Mouse (Mus musculus) kidney, embryonic 14.5 days (tissue): ENCODE data around the gene Gmpr2. TPM values are rescaled to one million over a fixed set of nuclear protein-coding genes. Genes with fewer than 3 reads are reported as not detected.
A peak's percentile ranks its signal among the peaks of the same experiment; 100 is the strongest.

Experiments used
- ATAC-seq: fragments of 200-750 bp; cut with Nextera tagmentation; 2 replicates; pipeline ENCODE4 v1.8.0; 2017; ENCODE audit warnings: moderate number of reproducible peaks, mild to moderate bottlenecking, moderate TSS enrichment, moderate library complexity; ENCODE audit not compliant: low FRiP score, low TSS enrichment
- H3K27ac ChIP-seq: fragments of 300-500 bp; sonication (generic); 2 replicates; pipeline ENCODE4 v1.5.1; 2014; ENCODE audit warnings: low read depth, mild to moderate bottlenecking, low read length, moderate library complexity, mixed read lengths
- H3K27me3 ChIP-seq: fragments of 300-500 bp; sonication (generic); 2 replicates; pipeline ENCODE4 v1.6.1; 2014; ENCODE audit warnings: mild to moderate bottlenecking, low read length; ENCODE audit not compliant: control insufficient read depth, insufficient read depth
- H3K36me3 ChIP-seq: fragments of 300-500 bp; sonication (generic); 2 replicates; pipeline ENCODE4 v1.6.1; 2014; ENCODE audit warnings: low read length, mixed read lengths; ENCODE audit not compliant: control insufficient read depth, insufficient read depth
- H3K4me1 ChIP-seq: fragments of 300-500 bp; sonication (generic); 2 replicates; pipeline ENCODE4 v1.6.1; 2014; ENCODE audit warnings: low read length, mixed read lengths; ENCODE audit not compliant: control insufficient read depth, insufficient read depth
- H3K4me2 ChIP-seq: fragments of 300-500 bp; sonication (generic); replicated peaks from 2 replicates; pipeline ENCODE4 v1.6.1; 2014; ENCODE audit warnings: low read depth, mild to moderate bottlenecking, low read length
- H3K4me3 ChIP-seq: fragments of 300-500 bp; sonication (generic); 2 replicates; pipeline ENCODE4 v1.5.1; 2014; ENCODE audit warnings: mild to moderate bottlenecking, low read length
- H3K9ac ChIP-seq: fragments of 300-500 bp; sonication (generic); 2 replicates; pipeline ENCODE4 v1.6.1; 2014; ENCODE audit warnings: low read depth, mild to moderate bottlenecking, low read length, moderate library complexity
- H3K9me3 ChIP-seq: fragments of 300-500 bp; sonication (generic); 2 replicates; pipeline ENCODE4 v1.6.1; 2016; ENCODE audit warnings: low read length; ENCODE audit not compliant: control insufficient read depth
- WGBS: fragments of 180-500 bp; shearing (Covaris S2); extraction: QIAGEN DNeasy Blood & Tissue Kit; methylation state at CpG from one replicate; pipeline ENCODE4 v1.1.7; 2014; 5-methylcytosine and 5-hydroxymethylcytosine counted together
- polyA plus RNA-seq: library from polyadenylated mRNA; unstranded; fragments of >200 nt; fragmentation: Nextera tagmentation; extraction: Ambion mirVana; gene quantifications from 2 replicates; pipeline ENCODE4 v1.2.1, GENCODE M21; 2014

Gene Gmpr2
- polyA plus RNA-seq, 1 experiment from 2014 or later, result 58.4 TPM

GRCm38 (mm10) chr14:55642679-55643059 lies 29.1 kb upstream of the Gmpr2 start:
- peak overlapping the region; percentile 58 for H3K4me3 ChIP-seq
- H3K4me1 ChIP-seq, result peaks cover 16% of the 10 kb centered on the region
- WGBS, result 17% methylated on average over 8 of the region's 8 CpGs
- H3K27ac ChIP-seq, result peak overlapping the region; percentile 92
- H3K36me3 ChIP-seq, result peaks cover 48% of the 10 kb centered on the region
- peak overlapping the region; percentile 74 for H3K4me2 ChIP-seq
- peak overlapping the region; percentile 93 for H3K9ac ChIP-seq
- ATAC-seq, result peak; percentile 40; the same call in 1 of the 2 replicates
- no peaks in the 10 kb centered on the region for H3K9me3 ChIP-seq
- no peaks in the 10 kb centered on the region for H3K27me3 ChIP-seq

- H3K9ac ChIP-seq, result peak within 1 kb of the TSS; percentile 93
- peak within 1 kb of the TSS; percentile 58 for H3K4me3 ChIP-seq
- no peaks in the 10 kb centered on the region for H3K27me3 ChIP-seq
- H3K4me1 ChIP-seq, result peaks cover 16% of the 10 kb centered on the region
- peak within 1 kb of the TSS; percentile 74 for H3K4me2 ChIP-seq
- ATAC-seq, result peak; percentile 86
- H3K36me3 ChIP-seq, result peaks cover 42% of the 10 kb centered on the region
- WGBS, result under 1% methylated on average over 86 of the region's 89 CpGs
- H3K27ac ChIP-seq, result peak within 1 kb of the TSS; percentile 92
- no peaks in the 10 kb centered on the region for H3K9me3 ChIP-seq
These were observed 28.5 kb upstream of the Gmpr2 start, which contains the start of gene Tm9sf1 for GRCm38 (mm10) chr14:55643060-55643907. TSS of gene Tm9sf1 (minus strand) at chr14:55643806.

GRCm38 (mm10) chr14:55644261-55644888 lies 27.4 kb upstream of the Gmpr2 start:
- no peak for ATAC-seq
- Histone ChIP-seq H3K9ac (peak overlapping the region; percentile 93), H3K27ac (peak overlapping the region; percentile 92; the same call in 1 of the 2 replicates), H3K4me1 (peaks cover 16% of the 10 kb centered on the region), H3K4me2 (peak overlapping the region; percentile 74), H3K27me3 (no peaks in the 10 kb centered on the region), H3K36me3 (peaks cover 31% of the 10 kb centered on the region), H3K4me3 (peak overlapping the region; percentile 58), H3K9me3 (no peaks in the 10 kb centered on the region)
- 22% methylated on average over 17 of the region's 17 CpGs for WGBS

GRCm38 (mm10) chr14:55649884-55650283 lies 21.9 kb upstream of the Gmpr2 start, which contains the start of gene Tssk4:
TSS of gene Tssk4 (plus strand) at chr14:55650184.
- H3K4me2 ChIP-seq, result no peak within 1 kb of the TSS
- WGBS, result 92% methylated on average over 2 of the region's 2 CpGs
- no peak within 1 kb of the TSS for H3K27ac ChIP-seq
- no peaks in the 10 kb centered on the region for H3K27me3 ChIP-seq
- peaks cover 4% of the 10 kb centered on the region; the same call in 1 of the 2 replicates for H3K4me1 ChIP-seq
- ATAC-seq, result no peak
- no peaks in the 10 kb centered on the region for H3K9me3 ChIP-seq
- H3K9ac ChIP-seq, result no peak within 1 kb of the TSS
- no peak within 1 kb of the TSS for H3K4me3 ChIP-seq
- peaks cover 9% of the 10 kb centered on the region for H3K36me3 ChIP-seq

- peaks cover 4% of the 10 kb centered on the region; the same call in 1 of the 2 replicates for H3K36me3 ChIP-seq
- 85% methylated on average over 7 of the region's 7 CpGs for WGBS
- no peak overlapping the region for H3K4me2 ChIP-seq
- H3K9ac ChIP-seq, result no peak overlapping the region
- H3K4me1 ChIP-seq, result no peaks in the 10 kb centered on the region
- ATAC-seq, result no peak
- no peaks in the 10 kb centered on the region for H3K9me3 ChIP-seq
- H3K4me3 ChIP-seq, result no peak overlapping the region
- H3K27ac ChIP-seq, result no peak overlapping the region
- no peaks in the 10 kb centered on the region for H3K27me3 ChIP-seq
These were observed 20.2 kb upstream of the Gmpr2 start for GRCm38 (mm10) chr14:55651528-55651927.

DNA sequence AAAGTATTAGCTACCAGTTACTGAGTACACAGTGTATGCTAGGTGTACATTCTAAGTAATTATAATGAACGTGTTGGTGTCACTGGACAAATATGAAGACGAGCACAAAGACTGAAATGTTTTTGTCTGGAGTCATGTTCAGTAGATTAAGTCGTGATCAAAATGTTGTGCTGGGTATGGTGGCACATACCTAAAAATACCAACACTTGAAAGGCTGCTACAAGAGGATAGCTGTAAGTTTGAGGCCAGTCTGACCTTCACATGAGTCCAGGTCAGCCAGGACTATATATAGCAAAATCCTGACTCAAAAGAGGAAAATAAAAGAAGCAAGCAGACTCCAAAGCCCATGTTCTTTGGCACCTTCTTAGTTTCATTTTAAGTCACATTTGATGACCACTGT lies 14.8 kb upstream of the Gmpr2 start:
- Histone ChIP-seq H3K9me3 (no peaks in the 10 kb centered on the region), H3K4me2 (no peak overlapping the region), H3K9ac (no peak overlapping the region), H3K4me3 (no peak overlapping the region), H3K27me3 (no peaks in the 10 kb centered on the region), H3K36me3 (peaks cover 14% of the 10 kb centered on the region; the same call in 1 of the 2 replicates), H3K4me1 (peaks cover 5% of the 10 kb centered on the region; the same call in 1 of the 2 replicates), H3K27ac (no peak overlapping the region)
- WGBS, result 92% methylated on average over 3 of the region's 3 CpGs
- no peak for ATAC-seq

DNA sequence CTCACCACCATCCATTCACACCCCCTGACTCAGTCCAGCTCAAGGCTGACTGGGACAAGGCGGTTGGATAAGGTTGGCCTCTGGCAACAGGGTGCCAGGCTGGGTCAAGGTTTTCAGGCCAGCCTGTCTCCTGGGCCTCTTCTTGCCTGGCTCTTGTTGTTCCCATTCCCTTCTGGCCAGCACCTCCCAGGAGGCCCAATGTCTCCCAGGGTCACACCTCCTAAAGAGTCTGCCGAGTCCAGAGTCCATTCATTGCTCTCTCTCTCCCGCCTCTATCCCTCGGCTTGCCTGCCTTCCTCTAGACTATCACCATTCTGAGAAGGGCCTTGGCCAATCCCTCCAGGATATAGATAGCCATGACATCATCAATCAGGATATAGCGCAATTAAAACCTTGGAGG lies 13.7 kb upstream of the Gmpr2 start:
- Histone ChIP-seq H3K36me3 (peaks cover 19% of the 10 kb centered on the region; the same call in 1 of the 2 replicates), H3K4me1 (peaks cover 5% of the 10 kb centered on the region; the same call in 1 of the 2 replicates), H3K4me2 (no peak overlapping the region), H3K27ac (no peak overlapping the region), H3K9ac (no peak overlapping the region), H3K27me3 (no peaks in the 10 kb centered on the region), H3K9me3 (no peaks in the 10 kb centered on the region), H3K4me3 (no peak overlapping the region)
- WGBS, result 90% methylated on average over 5 of the region's 5 CpGs
- no peak for ATAC-seq

DNA sequence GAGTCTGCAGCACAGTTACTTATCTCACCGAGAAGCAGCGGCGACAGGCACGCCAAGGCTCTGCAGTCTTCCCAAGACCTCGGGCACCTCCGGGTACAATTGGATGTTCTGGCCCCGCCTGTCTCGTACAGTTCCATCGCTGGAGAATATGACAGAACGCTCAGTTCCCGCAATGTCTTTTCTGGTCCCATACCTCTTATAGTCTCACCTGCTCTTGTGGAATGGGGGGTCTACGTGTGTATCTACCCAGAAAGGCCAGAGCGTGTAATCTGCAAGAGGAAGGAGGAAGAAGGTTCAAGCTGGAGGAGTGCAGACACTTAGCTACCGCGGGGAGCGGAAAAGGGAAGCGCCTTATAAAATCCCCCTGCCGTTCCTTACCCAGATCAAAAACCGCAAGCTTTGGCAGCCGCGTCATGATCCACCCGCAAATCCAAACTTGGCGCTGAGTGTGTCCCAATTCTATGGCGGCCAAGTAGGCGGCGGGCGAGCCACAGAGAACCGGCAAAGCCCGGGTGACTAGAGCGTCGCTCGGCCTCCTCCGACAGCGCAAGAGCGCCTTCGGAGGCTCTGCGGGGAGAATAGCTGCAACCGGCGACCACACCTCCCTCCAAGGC lies 11.7 kb upstream of the Gmpr2 start, which contains the start of gene Mdp1:
Gene Mdp1 (minus strand): TSS at position 549 of the 614 bp plus-strand sequence.
- Histone ChIP-seq H3K9me3 (no peaks in the 10 kb centered on the region), H3K36me3 (peaks cover 28% of the 10 kb centered on the region; the same call in 1 of the 2 replicates), H3K4me2 (peak within 1 kb of the TSS; percentile 59), H3K27me3 (no peaks in the 10 kb centered on the region), H3K4me3 (peak within 1 kb of the TSS; percentile 75), H3K4me1 (peaks cover 5% of the 10 kb centered on the region; the same call in 1 of the 2 replicates), H3K27ac (peak within 1 kb of the TSS; percentile 39; the same call in 1 of the 2 replicates), H3K9ac (peak within 1 kb of the TSS; percentile 76)
- WGBS, result under 1% methylated on average over 39 of the region's 39 CpGs
- peak; percentile 93 for ATAC-seq
